Mouse (Mus musculus): ENCODE measurements at regions not wholly inside any gene's neighbourhood (a gene's known extent, or its start where the extent isn't known, plus 50 kb on each side); places are given as distances from the start of the nearest gene placed in this dataset.

- Histone ChIP-seq H3K4me1 (ENCODE audit: control insufficient read depth, insufficient read depth, low read length) (no peaks in the 10 kb centered on the region), H3K27ac (ENCODE audit: low read depth, low read length) (no peak overlapping the region), H3K27me3 (ENCODE audit: control insufficient read depth, insufficient read depth, low read length) (no peaks in the 10 kb centered on the region), H3K36me3 (ENCODE audit: control insufficient read depth, insufficient read depth, low read length) (no peaks in the 10 kb centered on the region), H3K4me3 (ENCODE audit: low read depth, low read length) (no peak overlapping the region), H3K9me3 (ENCODE audit: control insufficient read depth, low read length) (no peaks in the 10 kb centered on the region), H3K9ac (ENCODE audit: low read length) (no peak overlapping the region), H3K4me2 (no peak overlapping the region)
- DNase-seq (ENCODE audit: low spot score, missing footprints) = peak; percentile 86
- no peak for ATAC-seq (ENCODE audit: low FRiP score)
- 15% methylated on average over 2 of the region's 2 CpGs for WGBS
Measured at GRCm38 (mm10) chr8:89516602-89517001, 472.6 kb upstream of the Sall1 start.

DNA sequence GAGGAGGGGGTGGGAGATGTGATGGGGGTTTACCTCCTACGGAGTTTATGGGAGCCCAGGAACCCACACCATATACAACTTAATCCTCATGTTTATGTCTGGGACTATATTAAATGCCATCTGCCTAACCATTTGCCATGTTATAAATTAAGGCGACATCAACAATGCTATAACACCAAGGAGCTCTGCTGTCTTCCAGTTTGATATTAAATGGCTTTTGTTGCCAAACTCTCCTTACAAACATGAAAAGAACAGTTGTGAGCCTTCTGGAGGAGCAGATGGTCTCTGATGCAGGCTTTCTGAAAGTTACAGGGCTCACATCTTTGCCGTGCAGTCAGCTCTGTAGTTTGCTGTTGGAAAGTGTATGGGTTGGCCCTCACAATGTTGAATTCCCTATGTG lies 470.3 kb upstream of the Sall1 start:
- ATAC-seq (ENCODE audit: low FRiP score) (no peak), DNase-seq (ENCODE audit: low spot score, missing footprints) (no peak)
- H3K4me2 ChIP-seq = no peak overlapping the region
- no peak overlapping the region for H3K9ac ChIP-seq (ENCODE audit: low read length)
- no peaks in the 10 kb centered on the region for H3K4me1 ChIP-seq (ENCODE audit: control insufficient read depth, insufficient read depth, low read length)
- H3K27ac ChIP-seq (ENCODE audit: low read depth, low read length) = no peak overlapping the region
- WGBS = 85% methylated on average over 3 of the region's 3 CpGs
- no peaks in the 10 kb centered on the region for H3K9me3 ChIP-seq (ENCODE audit: control insufficient read depth, low read length)
- H3K36me3 ChIP-seq (ENCODE audit: control insufficient read depth, insufficient read depth, low read length) = no peaks in the 10 kb centered on the region
- H3K27me3 ChIP-seq (ENCODE audit: control insufficient read depth, insufficient read depth, low read length) = no peaks in the 10 kb centered on the region
- H3K4me3 ChIP-seq (ENCODE audit: low read depth, low read length) = no peak overlapping the region

DNA sequence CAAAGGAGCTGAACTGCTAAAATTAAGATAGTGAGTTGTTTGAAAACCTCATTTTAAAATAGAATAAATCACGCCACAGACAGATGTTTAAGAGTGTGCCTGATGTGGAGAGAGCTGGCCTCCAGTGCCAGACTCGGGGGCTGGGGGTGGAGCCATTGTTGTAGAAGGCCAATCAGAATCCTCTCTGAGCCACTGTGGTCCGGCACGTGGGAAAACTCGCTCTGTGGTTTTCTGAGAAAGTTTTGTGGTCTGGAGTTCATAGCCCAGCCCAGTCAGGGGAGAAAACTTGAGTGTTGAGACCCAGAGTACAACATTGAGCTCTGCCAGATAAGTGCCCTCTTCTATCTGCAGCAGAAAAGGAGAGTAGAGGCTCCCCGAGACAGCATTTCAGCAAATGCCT lies 463.7 kb upstream of the Sall1 start:
- Histone ChIP-seq H3K4me3 (ENCODE audit: low read depth, low read length) (no peak overlapping the region), H3K4me2 (no peak overlapping the region), H3K27me3 (ENCODE audit: control insufficient read depth, insufficient read depth, low read length) (no peaks in the 10 kb centered on the region), H3K4me1 (ENCODE audit: control insufficient read depth, insufficient read depth, low read length) (no peaks in the 10 kb centered on the region), H3K9ac (ENCODE audit: low read length) (no peak overlapping the region), H3K27ac (ENCODE audit: low read depth, low read length) (no peak overlapping the region), H3K36me3 (ENCODE audit: control insufficient read depth, insufficient read depth, low read length) (no peaks in the 10 kb centered on the region), H3K9me3 (ENCODE audit: control insufficient read depth, low read length) (no peaks in the 10 kb centered on the region)
- no peak for DNase-seq (ENCODE audit: low spot score, missing footprints)
- ATAC-seq (ENCODE audit: low FRiP score) = no peak
- WGBS = 47% methylated on average over 6 of the region's 6 CpGs

GRCm38 (mm10) chr8:89503545-89504234 lies 459.7 kb upstream of the Sall1 start:
- DNase-seq (ENCODE audit: low spot score, missing footprints) (no peak), ATAC-seq (ENCODE audit: low FRiP score) (no peak)
- Histone ChIP-seq H3K27ac (ENCODE audit: low read depth, low read length) (no peak overlapping the region), H3K36me3 (ENCODE audit: control insufficient read depth, insufficient read depth, low read length) (no peaks in the 10 kb centered on the region), H3K27me3 (ENCODE audit: control insufficient read depth, insufficient read depth, low read length) (no peaks in the 10 kb centered on the region), H3K9ac (ENCODE audit: low read length) (no peak overlapping the region), H3K4me1 (ENCODE audit: control insufficient read depth, insufficient read depth, low read length) (no peaks in the 10 kb centered on the region), H3K9me3 (ENCODE audit: control insufficient read depth, low read length) (no peaks in the 10 kb centered on the region), H3K4me2 (no peak overlapping the region), H3K4me3 (ENCODE audit: low read depth, low read length) (no peak overlapping the region)
- 71% methylated on average over 4 of the region's 4 CpGs for WGBS

- DNase-seq (ENCODE audit: low spot score, missing footprints) = no peak
- no peaks in the 10 kb centered on the region for H3K36me3 ChIP-seq (ENCODE audit: control insufficient read depth, insufficient read depth, low read length)
- no peaks in the 10 kb centered on the region for H3K4me1 ChIP-seq (ENCODE audit: control insufficient read depth, insufficient read depth, low read length)
- no peak overlapping the region for H3K9ac ChIP-seq (ENCODE audit: low read length)
- no peak overlapping the region for H3K27ac ChIP-seq (ENCODE audit: low read depth, low read length)
- H3K9me3 ChIP-seq (ENCODE audit: control insufficient read depth, low read length) = no peaks in the 10 kb centered on the region
- 90% methylated on average over 6 of the region's 6 CpGs for WGBS
- H3K4me2 ChIP-seq = no peak overlapping the region
- H3K27me3 ChIP-seq (ENCODE audit: control insufficient read depth, insufficient read depth, low read length) = no peaks in the 10 kb centered on the region
- no peak overlapping the region for H3K4me3 ChIP-seq (ENCODE audit: low read depth, low read length)
- ATAC-seq (ENCODE audit: low FRiP score) = no peak
Measured at GRCm38 (mm10) chr8:89503030-89503429, 459.1 kb upstream of the Sall1 start.

DNA sequence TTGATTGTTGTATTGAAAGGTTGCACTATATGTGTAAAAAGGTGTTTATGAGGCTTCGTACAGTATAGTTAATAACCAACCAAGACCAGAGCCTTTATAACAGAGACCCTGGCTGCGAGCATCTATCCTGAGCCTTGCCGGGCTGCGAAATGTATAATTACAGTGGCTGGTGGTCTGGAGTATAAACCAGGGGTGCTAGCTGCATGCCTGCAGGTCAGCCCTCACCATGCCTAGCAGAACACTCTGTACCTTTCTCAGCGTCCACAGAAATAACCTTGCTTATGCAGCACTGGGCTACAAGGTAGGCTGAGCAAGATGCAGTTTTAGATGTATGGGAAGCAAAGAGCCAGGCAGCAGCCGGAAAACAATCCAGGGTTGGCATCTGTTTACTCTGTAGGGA lies 457.8 kb upstream of the Sall1 start:
- no peak for ATAC-seq (ENCODE audit: low FRiP score)
- WGBS = 92% methylated on average over 6 of the region's 6 CpGs

GRCm38 (mm10) chr8:89499831-89500230 lies 455.9 kb upstream of the Sall1 start:
- Histone ChIP-seq H3K4me1 (ENCODE audit: control insufficient read depth, insufficient read depth, low read length) (no peaks in the 10 kb centered on the region), H3K9me3 (ENCODE audit: control insufficient read depth, low read length) (no peaks in the 10 kb centered on the region), H3K27me3 (ENCODE audit: control insufficient read depth, insufficient read depth, low read length) (no peaks in the 10 kb centered on the region), H3K4me3 (ENCODE audit: low read depth, low read length) (no peak overlapping the region), H3K36me3 (ENCODE audit: control insufficient read depth, insufficient read depth, low read length) (no peaks in the 10 kb centered on the region), H3K4me2 (no peak overlapping the region), H3K27ac (ENCODE audit: low read depth, low read length) (no peak overlapping the region), H3K9ac (ENCODE audit: low read length) (no peak overlapping the region)
- ATAC-seq (ENCODE audit: low FRiP score) (no peak), DNase-seq (ENCODE audit: low spot score, missing footprints) (no peak)
- WGBS = 90% methylated on average over 6 of the region's 6 CpGs

More for the DNA sequence above, 457.8 kb upstream of the Sall1 start:
- no peak overlapping the region for H3K4me2 ChIP-seq
- H3K27me3 ChIP-seq (ENCODE audit: control insufficient read depth, insufficient read depth, low read length) = no peaks in the 10 kb centered on the region
- no peak overlapping the region for H3K4me3 ChIP-seq (ENCODE audit: low read depth, low read length)
- no peaks in the 10 kb centered on the region for H3K36me3 ChIP-seq (ENCODE audit: control insufficient read depth, insufficient read depth, low read length)
- no peak for DNase-seq (ENCODE audit: low spot score, missing footprints)
- no peaks in the 10 kb centered on the region for H3K9me3 ChIP-seq (ENCODE audit: control insufficient read depth, low read length)
- no peaks in the 10 kb centered on the region for H3K4me1 ChIP-seq (ENCODE audit: control insufficient read depth, insufficient read depth, low read length)
- no peak overlapping the region for H3K27ac ChIP-seq (ENCODE audit: low read depth, low read length)
- no peak overlapping the region for H3K9ac ChIP-seq (ENCODE audit: low read length)

- WGBS = 55% methylated on average over 6 of the region's 6 CpGs
- no peak overlapping the region for H3K9ac ChIP-seq (ENCODE audit: low read length)
- no peak for ATAC-seq (ENCODE audit: low FRiP score)
Measured at GRCm38 (mm10) chr8:89498088-89498695, 454.2 kb upstream of the Sall1 start.

GRCm38 (mm10) chr8:89492336-89492735 lies 448.4 kb upstream of the Sall1 start:
- Histone ChIP-seq H3K9ac (ENCODE audit: low read length) (no peak overlapping the region), H3K4me3 (ENCODE audit: low read depth, low read length) (no peak overlapping the region), H3K4me2 (no peak overlapping the region), H3K27me3 (ENCODE audit: control insufficient read depth, insufficient read depth, low read length) (no peaks in the 10 kb centered on the region), H3K4me1 (ENCODE audit: control insufficient read depth, insufficient read depth, low read length) (no peaks in the 10 kb centered on the region), H3K27ac (ENCODE audit: low read depth, low read length) (no peak overlapping the region), H3K9me3 (ENCODE audit: control insufficient read depth, low read length) (no peaks in the 10 kb centered on the region), H3K36me3 (ENCODE audit: control insufficient read depth, insufficient read depth, low read length) (no peaks in the 10 kb centered on the region)
- ATAC-seq (ENCODE audit: low FRiP score) (no peak), DNase-seq (ENCODE audit: low spot score, missing footprints) (no peak)

More at GRCm38 (mm10) chr8:89498088-89498695, 454.2 kb upstream of the Sall1 start:
- no peak overlapping the region for H3K4me3 ChIP-seq (ENCODE audit: low read depth, low read length)
- no peak overlapping the region for H3K27ac ChIP-seq (ENCODE audit: low read depth, low read length)
- H3K4me2 ChIP-seq = no peak overlapping the region
- H3K27me3 ChIP-seq (ENCODE audit: control insufficient read depth, insufficient read depth, low read length) = no peaks in the 10 kb centered on the region
- no peaks in the 10 kb centered on the region for H3K4me1 ChIP-seq (ENCODE audit: control insufficient read depth, insufficient read depth, low read length)
- DNase-seq (ENCODE audit: low spot score, missing footprints) = no peak
- H3K9me3 ChIP-seq (ENCODE audit: control insufficient read depth, low read length) = no peaks in the 10 kb centered on the region
- no peaks in the 10 kb centered on the region for H3K36me3 ChIP-seq (ENCODE audit: control insufficient read depth, insufficient read depth, low read length)
